Mouse (Mus musculus) hindbrain, embryonic 15.5 days (tissue): ENCODE results near the gene Zfhx3. TPM values are rescaled to one million over a fixed set of nuclear protein-coding genes. Genes with fewer than 3 reads are reported as not detected.

Experiments
- ATAC-seq: fragments of 200-750 bp; cut with Nextera tagmentation; 2 replicates; pipeline ENCODE4 v1.8.0; 2017; ENCODE audit warnings: low read depth, moderate number of reproducible peaks, moderate TSS enrichment; ENCODE audit not compliant: low FRiP score
- H3K27ac ChIP-seq: fragments of 300-500 bp; sonication (generic); replicated peaks from 2 replicates; pipeline ENCODE4 v1.5.1; 2015; ENCODE audit warnings: mild to moderate bottlenecking, inconsistent platforms
- H3K27me3 ChIP-seq: fragments of 300-500 bp; sonication (generic); 2 replicates; pipeline ENCODE4 v1.6.1; 2015; ENCODE audit warnings: control low read depth, inconsistent platforms
- H3K36me3 ChIP-seq: fragments of 300-500 bp; sonication (generic); 2 replicates; pipeline ENCODE4 v1.6.1; 2015; ENCODE audit warnings: control low read depth, inconsistent platforms
- H3K4me1 ChIP-seq: fragments of 300-500 bp; sonication (generic); replicated peaks from 2 replicates; pipeline ENCODE4 v1.6.1; 2015; ENCODE audit warnings: control low read depth, inconsistent platforms
- H3K4me2 ChIP-seq: fragments of 300-500 bp; sonication (generic); 2 replicates; pipeline ENCODE4 v1.6.1; 2015; ENCODE audit warnings: moderate library complexity, mild to moderate bottlenecking, inconsistent platforms
- H3K4me3 ChIP-seq: fragments of 300-500 bp; sonication (generic); 2 replicates; pipeline ENCODE4 v1.5.1; 2015; ENCODE audit warnings: mild to moderate bottlenecking, inconsistent platforms
- H3K9ac ChIP-seq: fragments of 300-500 bp; sonication (generic); 2 replicates; pipeline ENCODE4 v1.6.1; 2015; ENCODE audit warnings: inconsistent platforms
- H3K9me3 ChIP-seq: fragments of 300-500 bp; sonication (generic); 2 replicates; pipeline ENCODE4 v1.6.1; 2016; ENCODE audit warnings: control low read depth, inconsistent platforms
- WGBS: fragments of 180-500 bp; shearing (Covaris S2); methylation state at CpG from one replicate; pipeline ENCODE4 v1.1.7; 2015; 5-methylcytosine and 5-hydroxymethylcytosine counted together
- polyA plus RNA-seq: library from polyadenylated mRNA; unstranded; fragments of >200 nt; fragmentation: Nextera tagmentation; extraction: Ambion mirVana; gene quantifications from 2 replicates; pipeline ENCODE4 v1.2.1, GENCODE M21; 2015

Gene Zfhx3
- polyA plus RNA-seq, 1 experiment from 2014 or later = 23.5 TPM

GRCm38 (mm10) chr8:108594361-108595060 is 652.1 kb downstream of the Zfhx3 start:
- Histone ChIP-seq H3K9ac (no peak overlapping the region), H3K4me1 (peaks cover 20% of the 10 kb centered on the region), H3K36me3 (no peaks in the 10 kb centered on the region), H3K4me3 (no peak overlapping the region), H3K27ac (no peak overlapping the region), H3K4me2 (no peak overlapping the region), H3K27me3 (no peaks in the 10 kb centered on the region), H3K9me3 (no peaks in the 10 kb centered on the region)
- no peak for ATAC-seq
- WGBS = 36% methylated on average over 9 of the region's 9 CpGs

GRCm38 (mm10) chr8:108595061-108595419 is 652.6 kb downstream of the Zfhx3 start:
- Histone ChIP-seq H3K4me2 (no peak overlapping the region), H3K27ac (no peak overlapping the region), H3K36me3 (no peaks in the 10 kb centered on the region), H3K27me3 (no peaks in the 10 kb centered on the region), H3K4me1 (peaks cover 20% of the 10 kb centered on the region), H3K9me3 (no peaks in the 10 kb centered on the region), H3K9ac (no peak overlapping the region), H3K4me3 (no peak overlapping the region)
- 45% methylated on average over 9 of the region's 9 CpGs for WGBS
- no peak for ATAC-seq

DNA sequence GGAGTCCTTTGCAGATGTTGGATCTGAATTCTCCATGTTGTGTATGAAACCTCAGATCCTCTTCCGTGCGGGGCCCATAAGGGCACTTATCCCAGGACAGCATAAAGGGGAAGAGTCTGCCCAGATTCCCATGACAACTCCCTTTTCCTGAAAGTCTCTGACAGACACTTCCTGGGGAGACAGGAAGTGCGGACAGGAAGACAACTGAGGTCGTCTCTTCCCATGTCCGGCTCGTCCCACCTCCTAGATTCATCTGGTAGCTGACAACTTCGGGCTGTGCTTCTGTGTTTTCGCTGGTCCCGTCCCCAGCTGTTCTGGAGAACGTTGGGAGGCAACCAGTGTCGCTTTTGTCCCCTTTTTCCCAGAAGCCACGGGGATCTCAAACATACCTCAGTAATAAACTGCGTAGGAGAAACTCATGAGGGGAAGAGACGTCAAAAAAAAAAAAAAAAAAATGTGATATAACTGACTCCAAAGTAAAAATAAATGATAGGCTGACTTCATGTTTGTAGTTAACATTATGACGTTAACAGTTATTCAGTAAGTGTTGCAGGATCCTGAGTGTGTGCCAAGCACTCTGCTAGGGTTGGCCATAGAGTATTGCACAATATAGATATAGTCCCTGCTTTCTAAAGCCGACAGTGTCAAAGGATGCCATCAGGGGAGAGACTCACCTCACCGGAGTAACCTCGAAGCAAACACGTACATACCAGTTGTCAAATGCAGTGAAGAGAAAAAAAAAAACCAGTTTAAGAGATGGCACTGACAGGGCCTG is 653.5 kb downstream of the Zfhx3 start:
- Histone ChIP-seq H3K27ac (no peak overlapping the region), H3K4me2 (no peak overlapping the region), H3K4me3 (no peak overlapping the region), H3K36me3 (no peaks in the 10 kb centered on the region), H3K9ac (no peak overlapping the region), H3K9me3 (no peaks in the 10 kb centered on the region), H3K27me3 (no peaks in the 10 kb centered on the region), H3K4me1 (peaks cover 20% of the 10 kb centered on the region)
- 86% methylated on average over 19 of the region's 19 CpGs for WGBS
- no peak for ATAC-seq

DNA sequence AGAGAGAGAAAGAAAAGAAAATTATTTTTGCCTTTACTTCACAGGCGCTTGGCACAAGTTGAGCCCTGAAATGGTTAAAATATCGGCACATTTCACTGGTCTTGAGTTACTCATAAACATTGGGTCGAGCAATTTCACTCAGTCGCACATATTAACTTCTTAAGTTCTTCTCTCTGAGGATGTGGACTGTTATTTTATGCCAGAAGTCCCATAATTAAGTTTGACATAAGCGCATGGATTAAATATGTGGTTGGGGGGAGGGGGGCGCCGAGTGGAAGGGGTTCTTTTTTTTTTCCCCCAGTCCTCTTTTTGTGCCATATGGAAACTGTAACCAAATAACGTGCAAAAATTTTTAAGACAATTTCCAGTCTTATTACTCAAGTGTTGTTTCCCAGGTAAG is 656.6 kb downstream of the Zfhx3 start:
- H3K9ac ChIP-seq = no peak overlapping the region
- WGBS = 81% methylated on average over 8 of the region's 8 CpGs

DNA sequence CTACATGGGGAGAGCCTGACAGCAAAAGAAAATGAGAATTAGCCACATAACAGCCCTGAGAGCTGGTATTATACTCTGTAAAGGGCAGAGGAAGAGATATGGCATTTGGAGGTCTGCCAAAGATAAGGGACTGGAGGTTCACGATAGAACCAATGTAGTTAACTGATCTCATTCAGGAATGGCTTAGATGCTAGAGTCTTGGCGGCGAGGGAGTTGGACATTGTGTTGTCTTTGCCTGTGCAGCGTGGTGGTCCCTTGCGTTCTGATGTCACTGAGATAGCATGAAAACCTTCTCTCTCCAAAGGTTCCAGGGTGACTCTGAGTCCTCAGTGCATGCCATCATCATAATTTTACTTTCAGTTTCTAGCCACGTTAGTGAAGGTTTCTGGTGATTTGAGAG is 657.1 kb downstream of the Zfhx3 start:
- Histone ChIP-seq H3K27me3 (no peaks in the 10 kb centered on the region), H3K4me1 (peaks cover 7% of the 10 kb centered on the region)

More for the DNA sequence above, 656.6 kb downstream of the Zfhx3 start:
- Histone ChIP-seq H3K36me3 (no peaks in the 10 kb centered on the region), H3K27me3 (no peaks in the 10 kb centered on the region), H3K4me2 (no peak overlapping the region), H3K4me3 (no peak overlapping the region), H3K9me3 (no peaks in the 10 kb centered on the region), H3K27ac (no peak overlapping the region), H3K4me1 (peaks cover 11% of the 10 kb centered on the region)
- no peak for ATAC-seq

DNA sequence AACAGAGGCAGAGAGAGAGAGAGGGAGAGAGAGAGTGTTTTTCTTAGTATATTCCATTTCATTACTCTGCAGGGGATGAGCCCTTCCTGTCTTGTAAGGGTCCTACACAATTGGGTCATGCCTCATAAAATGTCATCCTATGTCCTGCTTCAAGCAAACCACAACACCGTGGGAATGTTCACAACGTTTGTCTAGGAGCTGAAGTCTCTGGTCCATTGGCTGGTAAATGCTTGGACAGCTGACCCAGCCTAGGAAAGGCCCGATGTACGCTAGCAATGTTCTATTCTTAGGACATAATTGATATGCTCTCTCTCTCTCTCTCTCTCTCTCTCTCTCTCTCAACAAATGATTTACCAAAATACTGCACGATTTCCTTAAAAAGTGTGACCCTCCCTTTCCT is 666.2 kb downstream of the Zfhx3 start:
- Histone ChIP-seq H3K9ac (no peak overlapping the region), H3K9me3 (no peaks in the 10 kb centered on the region), H3K4me3 (no peak overlapping the region), H3K4me1 (no peaks in the 10 kb centered on the region), H3K27me3 (no peaks in the 10 kb centered on the region), H3K4me2 (no peak overlapping the region), H3K36me3 (no peaks in the 10 kb centered on the region), H3K27ac (no peak overlapping the region)
- WGBS = 78% methylated on average over 5 of the region's 5 CpGs
- ATAC-seq = no peak

More for the DNA sequence above, 657.1 kb downstream of the Zfhx3 start:
- Histone ChIP-seq H3K4me3 (no peak overlapping the region), H3K4me2 (no peak overlapping the region), H3K9me3 (no peaks in the 10 kb centered on the region), H3K36me3 (no peaks in the 10 kb centered on the region), H3K27ac (no peak overlapping the region), H3K9ac (no peak overlapping the region)
- ATAC-seq = no peak
- WGBS = 88% methylated on average over 6 of the region's 6 CpGs

DNA sequence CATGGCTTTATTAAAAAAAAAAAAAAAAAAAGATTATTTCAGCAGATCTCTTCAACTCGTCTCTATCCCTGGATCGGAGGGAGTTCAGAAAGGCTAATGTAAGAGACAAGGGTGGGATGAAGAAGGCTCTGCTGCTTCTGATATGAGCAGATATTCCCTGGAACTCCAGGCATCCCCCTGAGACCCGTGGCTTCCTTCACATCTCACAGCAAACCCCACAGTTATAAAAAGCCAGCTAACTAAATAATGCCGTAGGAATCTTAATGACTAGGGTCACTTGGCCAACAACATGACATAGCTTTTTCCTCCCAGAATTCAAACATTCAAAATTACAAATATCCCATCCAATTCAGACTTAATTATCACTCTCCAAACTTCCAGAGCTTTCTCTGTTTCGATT is 666.7 kb downstream of the Zfhx3 start:
- H3K9me3 ChIP-seq = no peaks in the 10 kb centered on the region
- H3K4me3 ChIP-seq = no peak overlapping the region
- no peaks in the 10 kb centered on the region for H3K36me3 ChIP-seq
- H3K27me3 ChIP-seq = no peaks in the 10 kb centered on the region
- ATAC-seq = no peak
- no peak overlapping the region for H3K4me2 ChIP-seq
- H3K27ac ChIP-seq = no peak overlapping the region
- no peaks in the 10 kb centered on the region for H3K4me1 ChIP-seq
- 72% methylated on average over 5 of the region's 5 CpGs for WGBS
- no peak overlapping the region for H3K9ac ChIP-seq

DNA sequence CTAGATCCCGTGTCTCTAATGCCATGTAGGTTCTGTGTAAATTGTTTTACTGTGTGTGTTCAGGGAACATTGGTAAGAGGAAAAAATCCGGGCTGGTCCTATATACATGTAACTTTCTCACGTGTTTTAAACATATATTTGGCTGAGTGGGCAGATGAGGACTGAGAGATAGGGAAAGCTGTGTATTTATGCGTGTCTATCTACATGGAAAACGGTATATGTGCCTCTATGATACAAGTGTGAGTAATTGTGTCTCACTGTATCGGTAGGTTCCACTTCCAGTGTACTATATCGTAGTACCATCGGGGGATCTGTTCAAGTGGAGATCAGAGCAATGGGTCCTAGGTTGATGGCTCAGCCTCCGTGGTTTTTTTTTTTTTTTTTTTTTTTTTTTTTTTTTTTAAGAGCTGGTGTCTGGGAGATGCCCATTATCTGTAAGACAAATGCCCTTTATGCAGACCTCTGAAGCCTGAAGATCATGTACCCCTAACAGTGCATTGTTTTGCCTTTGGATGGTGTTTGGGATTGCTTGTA is 668.8 kb downstream of the Zfhx3 start:
- Histone ChIP-seq H3K9ac (no peak overlapping the region), H3K4me3 (no peak overlapping the region), H3K27ac (no peak overlapping the region), H3K27me3 (no peaks in the 10 kb centered on the region), H3K4me2 (no peak overlapping the region), H3K9me3 (no peaks in the 10 kb centered on the region), H3K36me3 (no peaks in the 10 kb centered on the region), H3K4me1 (no peaks in the 10 kb centered on the region)
- no peak for ATAC-seq
- WGBS = 91% methylated on average over 9 of the region's 9 CpGs

GRCm38 (mm10) chr8:108611792-108612413 is 669.5 kb downstream of the Zfhx3 start:
- no peaks in the 10 kb centered on the region for H3K36me3 ChIP-seq
- no peaks in the 10 kb centered on the region for H3K4me1 ChIP-seq
- WGBS = 68% methylated on average over 11 of the region's 11 CpGs
- no peak overlapping the region for H3K4me2 ChIP-seq
- no peak overlapping the region for H3K9ac ChIP-seq
- no peak overlapping the region; the same call in 1 of the 2 replicates for H3K27ac ChIP-seq
- no peak overlapping the region for H3K4me3 ChIP-seq
- no peak for ATAC-seq
- H3K9me3 ChIP-seq = no peaks in the 10 kb centered on the region
- no peaks in the 10 kb centered on the region for H3K27me3 ChIP-seq

- WGBS = 32% methylated on average over 5 of the region's 5 CpGs
- H3K9ac ChIP-seq = no peak overlapping the region
Observed at GRCm38 (mm10) chr8:108612815-108613214, 670.4 kb downstream of the Zfhx3 start.

DNA sequence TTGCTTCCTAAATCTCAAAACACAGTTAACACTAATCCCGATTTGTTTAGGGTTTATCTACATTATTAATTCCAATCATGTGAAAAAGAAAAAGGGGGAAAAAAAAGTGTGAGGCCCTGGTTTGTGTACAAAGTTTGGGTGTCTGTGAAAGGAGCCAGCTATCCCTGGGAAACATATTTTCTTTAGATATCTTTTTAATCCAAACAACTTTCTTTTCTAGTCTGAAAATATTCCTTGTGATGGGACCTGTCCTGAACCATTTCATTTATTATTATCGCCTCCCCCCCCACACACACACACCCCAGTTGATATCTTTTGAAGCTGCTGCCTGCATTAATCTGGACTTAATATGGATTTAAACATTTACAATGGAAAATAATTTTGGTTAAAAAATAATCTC is 670.8 kb downstream of the Zfhx3 start:
- no peak for ATAC-seq
- Histone ChIP-seq H3K4me2 (no peak overlapping the region), H3K27ac (no peak overlapping the region), H3K9ac (no peak overlapping the region), H3K36me3 (no peaks in the 10 kb centered on the region), H3K4me3 (no peak overlapping the region), H3K4me1 (no peaks in the 10 kb centered on the region), H3K9me3 (no peaks in the 10 kb centered on the region), H3K27me3 (no peaks in the 10 kb centered on the region)
- 83% methylated on average over 2 of the region's 2 CpGs for WGBS

More at GRCm38 (mm10) chr8:108612815-108613214, 670.4 kb downstream of the Zfhx3 start:
- Histone ChIP-seq H3K4me3 (no peak overlapping the region), H3K27me3 (no peaks in the 10 kb centered on the region), H3K4me2 (no peak overlapping the region), H3K4me1 (no peaks in the 10 kb centered on the region), H3K9me3 (no peaks in the 10 kb centered on the region), H3K36me3 (no peaks in the 10 kb centered on the region), H3K27ac (no peak overlapping the region)
- ATAC-seq = no peak

GRCm38 (mm10) chr8:108621296-108621695 is 678.9 kb downstream of the Zfhx3 start:
- Histone ChIP-seq H3K36me3 (no peaks in the 10 kb centered on the region), H3K27ac (no peak overlapping the region), H3K9me3 (no peaks in the 10 kb centered on the region), H3K27me3 (no peaks in the 10 kb centered on the region), H3K4me2 (no peak overlapping the region), H3K9ac (no peak overlapping the region), H3K4me3 (no peak overlapping the region), H3K4me1 (no peaks in the 10 kb centered on the region)
- WGBS = 17% methylated on average over 7 of the region's 7 CpGs
- no peak for ATAC-seq
